Comparison of ENCODE assay signal across 23 mouse cellular contexts in genomic region chr3:116722980-116723379, GRCm38 (mm10). TPM values are rescaled to one million over a fixed set of nuclear protein-coding genes. Genes with fewer than 3 reads are reported as not detected.
DNase-seq lines count a peak whose midpoint lies in the region; ATAC-seq and TF ChIP-seq lines count a peak whose summit lies in the region.
"Had no signal": no experiment of that assay in that cellular context is flagged by ENCODE, and none has a peak within 500 bp of the region (broad histone marks: within the 10 kb centered on the region; RNA-seq: fewer than 3 reads in every experiment).

No protein-coding gene starts in this region.

- H3K9me3 ChIP-seq in stomach, embryonic 14.5 days (ENCODE audit: control insufficient read depth, low read depth, low read length), result no peaks in the 10 kb centered on the region
- H3K9me3 ChIP-seq: embryonic facial prominence, embryonic 12.5 days; limb, embryonic 13.5 days; liver, embryonic 13.5 days; midbrain, embryonic 10.5 days had no signal

- H3K36me3 ChIP-seq in kidney, adult 2 months (ENCODE audit: control insufficient read depth, insufficient read depth, low read length), result no peaks in the 10 kb centered on the region
- no peaks in the 10 kb centered on the region for H3K36me3 ChIP-seq in stomach, embryonic 14.5 days (ENCODE audit: control insufficient read depth, insufficient read depth, low read length)
- H3K36me3 ChIP-seq: embryonic facial prominence, embryonic 12.5 days; limb, embryonic 13.5 days; liver, embryonic 13.5 days; midbrain, embryonic 10.5 days had no signal

- no peak for TF ChIP-seq CTCF in kidney, adult 2 months (conservative IDR thresholded peaks at IDR 0.05; ENCODE audit: insufficient read depth, insufficient read length, low read depth, low read length)

- H3K4me2 ChIP-seq in stomach, embryonic 14.5 days (replicated peaks; ENCODE audit: low read depth, low read length), result no peak overlapping the region
- H3K4me2 ChIP-seq: embryonic facial prominence, embryonic 12.5 days; limb, embryonic 13.5 days; liver, embryonic 13.5 days had no signal

- H3K9ac ChIP-seq in stomach, embryonic 14.5 days (replicated peaks; ENCODE audit: low read depth, low read length), result no peak overlapping the region
- H3K9ac ChIP-seq: embryonic facial prominence, embryonic 12.5 days; limb, embryonic 13.5 days; liver, embryonic 13.5 days had no signal

- no peaks in the 10 kb centered on the region for H3K27me3 ChIP-seq in kidney, adult 2 months (replicated peaks; ENCODE audit: control insufficient read depth, insufficient read depth, low read length)
- H3K27me3 ChIP-seq in stomach, embryonic 14.5 days (ENCODE audit: control insufficient read depth, insufficient read depth, low read length), result no peaks in the 10 kb centered on the region
- H3K27me3 ChIP-seq: embryonic facial prominence, embryonic 12.5 days; limb, embryonic 13.5 days; liver, embryonic 13.5 days had no signal

- peaks cover 7% of the 10 kb centered on the region; the same call in 1 of the 2 replicates for H3K4me1 ChIP-seq in kidney, adult 2 months (ENCODE audit: control insufficient read depth, insufficient read depth, low read length)
- no peaks in the 10 kb centered on the region for H3K4me1 ChIP-seq in stomach, embryonic 14.5 days (ENCODE audit: control insufficient read depth, insufficient read depth, low read length)
- H3K4me1 ChIP-seq: embryonic facial prominence, embryonic 12.5 days; limb, embryonic 13.5 days; liver, embryonic 13.5 days had no signal

- no peak overlapping the region for H3K4me3 ChIP-seq in kidney, adult 2 months (ENCODE audit: insufficient read depth, low read depth, low read length)
- H3K4me3 ChIP-seq in stomach, embryonic 14.5 days (ENCODE audit: low read depth, low read length), result no peak overlapping the region
- H3K4me3 ChIP-seq: embryonic facial prominence, embryonic 12.5 days; limb, embryonic 13.5 days; liver, embryonic 13.5 days; midbrain, embryonic 10.5 days had no signal

- H3K27ac ChIP-seq in kidney, adult 2 months (ENCODE audit: insufficient read depth, low read depth, low read length), result no peak overlapping the region
- no peak overlapping the region for H3K27ac ChIP-seq in stomach, embryonic 14.5 days (ENCODE audit: low read length)
- H3K27ac ChIP-seq: embryonic facial prominence, embryonic 12.5 days; limb, embryonic 13.5 days; liver, embryonic 13.5 days; macrophage; midbrain, embryonic 10.5 days had no signal

- no peak for TF ChIP-seq POLR2A in kidney, adult 2 months (IDR thresholded peaks at IDR 0.05; ENCODE audit: low read depth, low read length)

- peak; percentile 23 for DNase-seq in kidney, adult 2 months
- DNase-seq in kidney, adult 11 months, result no peak
- peak; percentile 90 for DNase-seq in ZHBTc4 (ENCODE audit: low read depth, low spot score)
- no peak for DNase-seq in urinary bladder, adult 2 months (ENCODE audit: low spot score)
- no peak for DNase-seq in cerebellum, adult 9-10 months
- DNase-seq: cerebellum, adult 9-11 months; gastrocnemius, postnatal 14 days; liver, embryonic 13.5 days; right cerebral cortex, postnatal 25 days; thymus, postnatal 14 days had no signal

- WGBS in kidney, adult 2 months, result 59% methylated on average over 4 of the region's 4 CpGs
- 68% methylated on average over 4 of the region's 4 CpGs for WGBS in stomach, embryonic 14.5 days

- peak; percentile 14 for ATAC-seq in CD4-positive, CD25-positive, alpha-beta regulatory T cell, adult 4 months
- 0 out of 2 replicates have a peak, but pooled peaks have one; percentile 53 for ATAC-seq in stomach, embryonic 14.5 days (ENCODE audit: insufficient number of reproducible peaks, insufficient read depth, low FRiP score, low read depth)
- ATAC-seq: forebrain, embryonic 14.5 days; hindbrain, embryonic 16.5 days; intestine, postnatal 0 days had no signal

RNA-seq across cellular contexts. Expression of gene Slc35a3, which starts 10.3 kb away (rescaled TPM):
- 15.7 and 17.5 TPM in 2 replicates for polyA plus RNA-seq in kidney, adult 2 months (2012; rRNA removed)
- polyA plus RNA-seq in CD4-positive, CD25-positive, alpha-beta regulatory T cell, adult 4 months (2017; shearing (Covaris generic)), result 1 to 10 TPM; 5.8 to 7.1 TPM
- polyA plus RNA-seq in stomach, embryonic 14.5 days (2014; fragmentation: Nextera tagmentation; extraction: Ambion mirVana), result 22.4 and 26.7 TPM in 2 replicates
- polyA plus RNA-seq in urinary bladder, adult 2 months (2012; rRNA removed), result 14.3 and 17.1 TPM in 2 replicates

RNA-seq across cellular contexts. Expression of gene Gm43191, which starts 41.9 kb away (rescaled TPM):
- polyA plus RNA-seq in kidney, adult 2 months (2012; rRNA removed), result not detected in 2 replicates
- not detected for polyA plus RNA-seq in CD4-positive, CD25-positive, alpha-beta regulatory T cell, adult 4 months (2017; shearing (Covaris generic))
- polyA plus RNA-seq in stomach, embryonic 14.5 days (2014; fragmentation: Nextera tagmentation; extraction: Ambion mirVana), result not detected in 2 replicates
- polyA plus RNA-seq in urinary bladder, adult 2 months (2012; rRNA removed), result not detected in 2 replicates
- polyA plus RNA-seq: cortical plate, adult 2 months; embryonic facial prominence, embryonic 12.5 days; forebrain, embryonic 14.5 days; heart, embryonic 16.5 days; hindbrain, embryonic 16.5 days; intestine, postnatal 0 days; large intestine, adult 2 months; limb, embryonic 13.5 days; liver, embryonic 13.5 days; macrophage; midbrain, embryonic 10.5 days; testis, adult 2 months had no signal

Comparison
In these comparisons a context has a peak if more than half of its experiments do, and no peak if none do; other contexts are left out.
1. DNase-seq: peak in kidney, adult 2 months (single experiment) and ZHBTc4 (single experiment); none in kidney, adult 11 months (single experiment), urinary bladder, adult 2 months (single experiment) and cerebellum, adult 9-10 months (single experiment).